Mouse (Mus musculus) C2C12 (cell line): ENCODE data around the gene Chp1.

ENCODE experiments used
- CTCF ChIP-seq: IDR thresholded peaks from one replicate; pipeline ENCODE4 v1.5.1; 2011; ENCODE audit not compliant: control insufficient read depth, insufficient read depth, insufficient read length
- MAX ChIP-seq: IDR thresholded peaks from one replicate; pipeline ENCODE4 v1.6.1; 2011; ENCODE audit warnings: mild to moderate bottlenecking, control low read depth
- MYOG ChIP-seq: IDR thresholded peaks from one replicate; pipeline ENCODE4 v1.6.1; 2011; ENCODE audit not compliant: control insufficient read depth, insufficient read length; ENCODE audit errors: extremely low read depth
- USF1 ChIP-seq: IDR thresholded peaks from one replicate; pipeline ENCODE4 v1.6.1; 2011; ENCODE audit warnings: low read depth, mild to moderate bottlenecking, control low read depth, moderate library complexity

DNA sequence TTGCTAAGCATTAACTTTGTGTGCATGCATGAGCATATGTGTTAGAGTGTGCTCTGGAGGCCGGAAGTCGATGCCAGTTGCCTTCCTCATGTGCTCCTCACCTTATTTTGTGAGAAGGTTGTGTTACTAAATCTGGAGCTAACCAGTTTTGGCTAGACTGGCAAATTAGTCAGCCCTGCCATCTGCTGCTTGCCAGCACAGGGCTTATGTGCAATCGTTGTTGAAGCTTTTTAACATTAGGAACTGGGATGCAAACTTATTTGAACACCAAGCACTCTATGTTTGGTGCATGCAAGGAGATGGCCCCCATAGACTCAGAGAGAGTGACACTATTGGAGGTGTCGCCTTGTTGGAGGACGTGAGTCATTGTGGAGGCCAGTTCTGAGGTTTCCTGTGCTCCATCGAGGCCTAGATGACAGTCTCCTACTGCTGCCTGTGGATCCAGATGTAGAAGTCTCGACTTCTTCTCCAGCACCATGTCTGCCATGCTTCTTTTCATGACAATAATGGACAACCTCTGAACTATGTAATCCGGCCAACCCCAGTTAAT lies 49.4 kb downstream of the Chp1 start:
- no peak for TF ChIP-seq CTCF
- TF ChIP-seq MAX, result no peak
- no peak for TF ChIP-seq USF1
- no peak for TF ChIP-seq MYOG
